Mouse (Mus musculus) hindbrain, embryonic 16.5 days (tissue): ENCODE results near the gene Sorbs1. TPM values are rescaled to one million over a fixed set of nuclear protein-coding genes. Genes with fewer than 3 reads are reported as not detected.

ENCODE experiments used
- ATAC-seq: fragments of 200-750 bp; cut with Nextera tagmentation; 2 replicates; pipeline ENCODE4 v1.8.0; 2017; ENCODE audit warnings: moderate TSS enrichment, moderate library complexity
- H3K27ac ChIP-seq: fragments of 300-500 bp; sonication (generic); 2 replicates; pipeline ENCODE4 v1.5.1; 2014; ENCODE audit warnings: low read depth, mild to moderate bottlenecking, control low read depth, low read length, moderate library complexity
- H3K27me3 ChIP-seq: fragments of 300-500 bp; sonication (generic); replicated peaks from 2 replicates; pipeline ENCODE4 v1.6.1; 2014; ENCODE audit warnings: low read length; ENCODE audit not compliant: control insufficient read depth, insufficient read depth
- H3K36me3 ChIP-seq: fragments of 300-500 bp; sonication (generic); 2 replicates; pipeline ENCODE4 v1.6.1; 2014; ENCODE audit warnings: mild to moderate bottlenecking, low read length, moderate library complexity, mixed read lengths; ENCODE audit not compliant: control insufficient read depth, insufficient read depth
- H3K4me1 ChIP-seq: fragments of 300-500 bp; sonication (generic); 2 replicates; pipeline ENCODE4 v1.6.1; 2014; ENCODE audit warnings: low read depth, low read length; ENCODE audit not compliant: control insufficient read depth, insufficient read depth
- H3K4me2 ChIP-seq: fragments of 300-500 bp; sonication (generic); 2 replicates; pipeline ENCODE4 v1.6.1; 2014; ENCODE audit warnings: mild to moderate bottlenecking, low read length, control low read depth, moderate library complexity
- H3K4me3 ChIP-seq: fragments of 300-500 bp; sonication (generic); 2 replicates; pipeline ENCODE4 v1.5.1; 2014; ENCODE audit warnings: mild to moderate bottlenecking, low read length, control low read depth, moderate library complexity
- H3K9ac ChIP-seq: fragments of 300-500 bp; sonication (generic); 2 replicates; pipeline ENCODE4 v1.6.1; 2014; ENCODE audit warnings: low read depth, mild to moderate bottlenecking, control low read depth, low read length, moderate library complexity
- H3K9me3 ChIP-seq: fragments of 300-500 bp; sonication (generic); 2 replicates; pipeline ENCODE4 v1.6.1; 2014; ENCODE audit warnings: mild to moderate bottlenecking, low read length, moderate library complexity; ENCODE audit not compliant: control insufficient read depth
- WGBS: fragments of 180-500 bp; shearing (Covaris S2); extraction: QIAGEN DNeasy Blood & Tissue Kit; methylation state at CpG from one replicate; pipeline ENCODE4 v1.1.7; 2014; 5-methylcytosine and 5-hydroxymethylcytosine counted together
- polyA plus RNA-seq: library from polyadenylated mRNA; unstranded; fragments of >200 nt; fragmentation: Nextera tagmentation; extraction: Ambion mirVana; gene quantifications from 2 replicates; pipeline ENCODE4 v1.2.1, GENCODE M21; 2015

Gene Sorbs1
- polyA plus RNA-seq, 1 experiment from 2014 or later, result 83.6 TPM

GRCm38 (mm10) chr19:40374720-40375119, 138.9 kb downstream of the Sorbs1 start:
- no peak overlapping the region for H3K4me3 ChIP-seq
- H3K27me3 ChIP-seq, result no peaks in the 10 kb centered on the region
- H3K9ac ChIP-seq, result no peak overlapping the region
- H3K36me3 ChIP-seq, result peaks cover 10% of the 10 kb centered on the region; the same call in 1 of the 2 replicates
- H3K9me3 ChIP-seq, result no peaks in the 10 kb centered on the region
- ATAC-seq, result no peak
- H3K4me2 ChIP-seq, result no peak overlapping the region
- no peak overlapping the region for H3K27ac ChIP-seq
- peaks cover 6% of the 10 kb centered on the region; the same call in 1 of the 2 replicates for H3K4me1 ChIP-seq
- 84% methylated on average over 2 of the region's 2 CpGs for WGBS

DNA sequence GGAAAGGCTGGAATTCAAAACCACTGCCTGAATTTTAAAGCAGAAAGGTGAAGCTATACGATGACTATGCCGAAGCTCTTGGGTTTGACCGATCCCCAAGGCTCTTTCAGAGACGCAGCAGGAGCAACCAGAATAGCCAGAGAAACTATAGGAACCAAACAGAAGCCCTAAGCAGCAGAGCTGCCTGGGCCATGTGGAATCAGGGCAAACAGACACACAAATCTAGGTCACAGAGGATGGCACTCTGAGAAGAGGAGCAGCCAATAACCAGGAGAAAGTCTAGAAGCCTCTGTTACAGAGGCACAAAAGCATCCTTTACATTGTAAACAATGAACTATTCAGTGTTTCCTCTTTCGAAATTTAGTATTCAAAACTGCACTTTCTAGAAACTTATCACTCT, 140.9 kb downstream of the Sorbs1 start:
- Histone ChIP-seq H3K36me3 (peaks cover 10% of the 10 kb centered on the region; the same call in 1 of the 2 replicates), H3K9ac (no peak overlapping the region), H3K4me1 (peaks cover 6% of the 10 kb centered on the region; the same call in 1 of the 2 replicates), H3K4me3 (no peak overlapping the region), H3K27ac (peak overlapping the region; percentile 17; the same call in 1 of the 2 replicates), H3K9me3 (no peaks in the 10 kb centered on the region), H3K27me3 (no peaks in the 10 kb centered on the region), H3K4me2 (no peak overlapping the region)
- 81% methylated on average over 5 of the region's 5 CpGs for WGBS
- no peak for ATAC-seq

GRCm38 (mm10) chr19:40371866-40372265, 141.7 kb downstream of the Sorbs1 start:
- Histone ChIP-seq H3K9me3 (no peaks in the 10 kb centered on the region), H3K27me3 (no peaks in the 10 kb centered on the region), H3K4me2 (no peak overlapping the region), H3K4me1 (peaks cover 6% of the 10 kb centered on the region; the same call in 1 of the 2 replicates), H3K4me3 (no peak overlapping the region), H3K36me3 (peaks cover 10% of the 10 kb centered on the region; the same call in 1 of the 2 replicates), H3K27ac (peak overlapping the region; percentile 32; the same call in 1 of the 2 replicates), H3K9ac (no peak overlapping the region)
- WGBS, result 32% methylated on average over 4 of the region's 4 CpGs
- no peak for ATAC-seq

DNA sequence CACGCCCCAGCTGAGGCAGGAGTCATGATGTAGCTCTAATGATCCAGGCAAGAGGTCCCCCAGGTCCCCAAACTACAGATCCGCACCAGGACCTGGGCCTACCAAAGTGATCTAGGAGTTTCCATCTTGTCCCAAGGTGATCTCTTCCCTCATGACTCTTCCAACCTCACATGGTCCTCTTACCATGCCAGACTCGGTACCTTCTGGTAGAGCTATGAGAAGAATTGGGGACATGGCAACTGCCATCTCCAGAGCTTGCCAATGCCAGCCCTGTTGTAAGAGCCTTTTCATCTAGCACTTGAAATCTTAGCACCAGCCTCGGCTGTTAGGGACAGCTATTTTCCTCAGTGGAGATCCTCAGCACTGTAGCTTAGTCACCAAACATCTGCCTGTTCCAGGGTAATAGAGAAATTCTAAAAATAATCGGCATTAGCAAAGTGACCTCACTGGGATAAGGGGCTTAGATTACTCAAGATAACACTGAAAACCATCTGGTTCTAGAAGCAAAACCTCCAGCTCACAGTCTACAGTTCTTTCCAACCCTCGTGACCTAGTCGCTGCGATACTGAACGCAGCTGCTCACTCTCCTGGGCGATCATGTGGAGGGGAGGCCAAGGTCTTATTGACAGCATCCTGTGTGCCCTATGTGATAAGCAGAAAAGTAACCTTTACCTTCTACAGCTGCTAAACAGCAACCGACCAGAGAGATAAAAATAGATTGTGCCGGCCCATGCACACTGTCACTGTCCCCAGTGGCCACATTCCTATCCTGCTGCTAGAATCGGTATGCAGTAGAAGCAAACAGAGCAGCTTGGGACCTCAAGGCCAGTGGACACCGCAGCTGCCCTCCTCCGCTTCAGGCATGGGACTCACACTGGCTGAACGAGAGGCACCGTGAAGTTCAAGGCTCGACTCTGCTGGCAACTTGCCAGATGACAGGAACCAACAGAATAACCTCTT, 143.4 kb downstream of the Sorbs1 start:
- Histone ChIP-seq H3K9me3 (no peaks in the 10 kb centered on the region), H3K27me3 (no peaks in the 10 kb centered on the region), H3K4me1 (peaks cover 12% of the 10 kb centered on the region), H3K27ac (no peak overlapping the region), H3K4me3 (no peak overlapping the region), H3K4me2 (no peak overlapping the region), H3K36me3 (peaks cover 10% of the 10 kb centered on the region; the same call in 1 of the 2 replicates), H3K9ac (no peak overlapping the region)
- 69% methylated on average over 18 of the region's 18 CpGs for WGBS
- ATAC-seq, result peak; percentile 7; the same call in 1 of the 2 replicates

DNA sequence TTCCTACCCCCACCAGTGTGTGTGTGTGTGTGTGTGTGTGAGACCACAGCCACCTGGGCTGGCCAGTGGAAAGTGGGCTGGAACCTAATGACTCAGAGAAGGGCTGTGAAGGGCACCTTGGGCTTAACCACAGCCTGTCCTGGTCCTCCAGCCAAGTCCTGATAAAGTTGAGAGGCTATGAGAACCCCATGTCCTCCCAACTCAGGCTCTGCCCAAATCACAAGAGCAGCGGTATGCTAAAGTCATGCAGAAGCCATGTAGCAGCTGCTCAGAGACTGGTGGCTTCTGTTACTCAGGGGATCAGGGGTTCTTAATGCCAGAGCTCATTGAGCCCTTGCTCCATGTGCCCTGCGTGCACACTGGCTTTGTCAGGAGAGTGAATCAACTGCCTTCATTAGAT, 145.1 kb downstream of the Sorbs1 start:
- H3K9me3 ChIP-seq, result no peaks in the 10 kb centered on the region
- H3K27ac ChIP-seq, result no peak overlapping the region
- no peak overlapping the region for H3K9ac ChIP-seq
- no peak for ATAC-seq
- no peaks in the 10 kb centered on the region for H3K27me3 ChIP-seq
- no peak overlapping the region for H3K4me2 ChIP-seq
- WGBS, result 84% methylated on average over 2 of the region's 2 CpGs
- H3K4me3 ChIP-seq, result no peak overlapping the region
- peaks cover 20% of the 10 kb centered on the region for H3K36me3 ChIP-seq
- H3K4me1 ChIP-seq, result peaks cover 12% of the 10 kb centered on the region

- ATAC-seq, result peak; percentile 40
- H3K4me1 ChIP-seq, result peaks cover 12% of the 10 kb centered on the region
- no peak overlapping the region for H3K4me3 ChIP-seq
- WGBS, result 27% methylated on average over 11 of the region's 11 CpGs
- H3K4me2 ChIP-seq, result no peak overlapping the region
- peak overlapping the region; percentile 19 for H3K27ac ChIP-seq
- H3K9ac ChIP-seq, result no peak overlapping the region
- no peaks in the 10 kb centered on the region for H3K27me3 ChIP-seq
- H3K36me3 ChIP-seq, result peaks cover 16% of the 10 kb centered on the region
- H3K9me3 ChIP-seq, result no peaks in the 10 kb centered on the region
Observed at GRCm38 (mm10) chr19:40366163-40366941, 147.2 kb downstream of the Sorbs1 start.

- 63% methylated on average over 5 of the region's 5 CpGs for WGBS
- H3K4me1 ChIP-seq, result peaks cover 7% of the 10 kb centered on the region
- H3K9me3 ChIP-seq, result no peaks in the 10 kb centered on the region
- peak; percentile 61 for ATAC-seq
- no peaks in the 10 kb centered on the region for H3K27me3 ChIP-seq
- no peak overlapping the region for H3K9ac ChIP-seq
- H3K27ac ChIP-seq, result peak overlapping the region; percentile 31; the same call in 1 of the 2 replicates
- H3K4me3 ChIP-seq, result no peak overlapping the region
- no peak overlapping the region for H3K4me2 ChIP-seq
- H3K36me3 ChIP-seq, result peaks cover 13% of the 10 kb centered on the region
Observed at GRCm38 (mm10) chr19:40365137-40365536, 148.4 kb downstream of the Sorbs1 start.

DNA sequence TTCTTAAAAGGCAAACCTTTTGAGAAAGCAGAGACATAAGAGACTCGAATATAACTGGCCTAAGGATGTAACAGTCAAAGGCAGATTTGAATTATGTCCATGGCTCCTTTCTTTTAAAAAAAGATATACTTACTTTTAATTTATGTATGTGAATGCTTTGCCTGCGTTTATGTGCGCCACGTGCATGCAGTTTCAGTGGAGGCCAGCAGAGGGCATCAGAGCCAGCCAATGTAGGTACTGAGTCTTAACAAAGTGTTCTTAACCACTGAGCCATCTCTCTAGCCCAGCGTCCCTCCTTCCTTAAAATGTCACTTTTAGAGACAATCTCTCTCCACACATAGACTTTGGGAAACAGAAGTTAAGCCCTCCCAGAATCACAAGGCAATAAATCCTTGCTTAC, 150.1 kb downstream of the Sorbs1 start:
- H3K9me3 ChIP-seq, result no peaks in the 10 kb centered on the region
- no peak overlapping the region for H3K9ac ChIP-seq
- peaks cover 7% of the 10 kb centered on the region for H3K4me1 ChIP-seq
- no peak for ATAC-seq
- no peaks in the 10 kb centered on the region for H3K27me3 ChIP-seq
- peaks cover 13% of the 10 kb centered on the region for H3K36me3 ChIP-seq
- H3K4me3 ChIP-seq, result no peak overlapping the region
- H3K4me2 ChIP-seq, result no peak overlapping the region
- 92% methylated on average over 5 of the region's 5 CpGs for WGBS
- H3K27ac ChIP-seq, result no peak overlapping the region
